Mouse (Mus musculus) erythroblast, embryonic 14.5 days (primary cell): ENCODE results near the gene Ccdc38.

Experiments
- GATA1 ChIP-seq: IDR thresholded peaks from 2 replicates; pipeline ENCODE4 v1.6.1; 2012; ENCODE audit warnings: low read length, inconsistent platforms, mixed read lengths
- TAL1 ChIP-seq: IDR thresholded peaks from 3 replicates; pipeline ENCODE4 v1.6.1; 2012; ENCODE audit warnings: low read length, inconsistent platforms, mixed read lengths

- TF ChIP-seq TAL1: no peak
- TF ChIP-seq GATA1: no peak
Measured at GRCm38 (mm10) chr10:93508383-93508970, 32.0 kb upstream of the Ccdc38 start.
